Mouse (Mus musculus) inflammation-experienced regulatory T-cells, adult 6 months (primary cell): Measurements from ENCODE around the gene Dop1b. TPM values are rescaled to one million over a fixed set of nuclear protein-coding genes. Genes with fewer than 3 reads are reported as not detected.
"Not testable (repeated sequence)": the region's sequence is repeated elsewhere in the genome, so short reads cannot be mapped to it uniquely, and the experiment has no call there.

Experiments used
- ATAC-seq: one replicate; pipeline ENCODE4 v1.8.0; 2017
- polyA plus RNA-seq, 3 experiments: library from polyadenylated mRNA; unstranded; fragments of 100-300 nt; shearing (Covaris generic); gene quantifications; one replicate each; pipeline ENCODE4 v1.2.1; 2017

Dop1b gene
- polyA plus RNA-seq, 3 experiments from 2014 or later = 26.9 to 28.1 (median 28.0) TPM

- no peak for ATAC-seq
These were observed 85.5 kb downstream of the Dop1b start for GRCm38 (mm10) chr16:93797021-93797840.

DNA sequence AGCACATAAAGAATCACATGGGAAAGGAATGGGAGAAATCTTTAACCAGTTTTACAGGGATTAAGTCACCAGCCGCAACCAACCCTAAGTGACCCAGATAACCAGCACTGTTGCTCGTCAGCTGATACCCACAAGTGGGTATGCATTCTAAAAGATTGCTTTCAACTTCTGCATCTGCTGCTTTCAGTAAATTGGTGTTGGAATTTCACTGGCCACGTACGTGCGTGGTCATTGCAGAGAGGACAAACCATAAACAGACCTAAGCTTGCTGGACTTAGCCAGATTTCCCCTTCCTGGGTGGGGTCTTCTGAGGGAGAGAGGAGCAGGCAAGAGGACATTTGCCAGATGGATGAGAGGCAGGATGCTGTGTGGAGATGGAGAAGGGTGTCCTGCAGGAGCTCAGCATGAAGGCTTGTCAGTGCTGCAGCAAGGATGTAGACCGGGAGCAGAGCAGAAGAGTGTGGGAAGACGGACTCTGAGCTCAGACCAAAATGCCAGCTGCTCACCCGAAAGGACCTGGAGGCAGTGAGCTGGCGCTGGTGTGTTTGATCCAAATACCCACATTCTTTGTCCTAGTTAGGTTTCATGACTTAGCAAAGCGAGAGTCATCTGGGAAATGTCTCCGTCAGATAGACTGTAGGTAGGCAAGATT is 86.3 kb downstream of the Dop1b start:
- ATAC-seq = no peak

DNA sequence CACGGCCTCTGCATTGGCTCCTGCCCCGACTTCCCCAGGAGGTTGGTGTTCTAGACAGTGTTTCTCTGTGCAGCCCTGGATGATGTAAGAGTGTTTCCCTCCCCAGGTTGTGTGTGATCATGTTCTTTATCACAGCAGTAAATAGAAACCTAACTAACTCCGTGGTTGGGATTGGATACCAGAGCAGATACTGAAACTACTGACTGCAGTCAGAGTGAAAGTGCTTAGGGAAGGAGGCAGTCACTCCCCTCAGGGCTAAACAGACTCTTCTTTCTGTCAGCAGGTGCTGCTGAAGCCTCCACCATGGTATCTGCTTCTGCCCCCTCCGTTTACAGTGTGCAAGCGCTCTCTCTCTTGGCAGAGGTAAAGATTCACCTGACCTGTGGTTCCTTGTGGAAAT is 86.9 kb downstream of the Dop1b start:
- peak; percentile 88 for ATAC-seq

DNA sequence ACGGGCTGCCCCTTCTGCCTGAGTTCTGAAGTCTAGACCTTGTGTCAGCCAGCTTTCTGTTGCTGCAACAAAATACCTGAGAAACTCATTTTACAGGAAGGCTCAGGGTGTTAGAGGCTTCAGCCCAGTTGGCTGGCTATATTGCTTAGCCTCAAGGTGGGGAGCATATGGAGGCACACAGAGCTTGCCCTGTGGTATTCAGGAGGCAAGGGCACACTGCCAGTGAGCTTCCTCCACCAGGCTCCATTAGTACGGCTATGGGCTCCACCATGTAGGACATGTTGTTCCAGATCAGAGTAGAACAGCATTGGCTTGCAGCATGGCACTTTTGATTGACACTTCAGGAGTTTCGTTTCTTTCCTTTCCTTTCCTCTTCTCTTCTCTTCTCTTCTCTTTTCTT is 87.4 kb downstream of the Dop1b start:
- no peak for ATAC-seq

DNA sequence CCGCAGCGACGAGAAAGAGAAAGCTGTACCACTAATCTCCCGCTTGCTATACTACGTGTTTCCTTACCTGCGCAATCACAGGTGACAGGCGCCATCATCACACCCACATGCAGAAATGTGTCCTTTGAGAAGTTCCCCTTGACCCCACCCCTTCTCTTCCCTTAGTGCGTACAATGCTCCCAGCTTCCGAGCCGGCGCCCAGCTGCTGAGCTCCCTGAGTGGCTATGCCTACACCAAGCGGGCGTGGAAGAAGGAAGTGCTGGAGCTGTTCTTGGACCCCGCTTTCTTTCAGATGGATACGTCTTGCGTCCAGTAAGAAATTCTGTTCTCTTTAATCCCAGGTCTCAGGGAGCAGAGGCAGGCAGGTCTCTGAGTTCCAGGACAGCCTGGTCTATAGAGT is 88.2 kb downstream of the Dop1b start:
- ATAC-seq = no peak

- ATAC-seq = no peak
These were observed 95.5 kb downstream of the Dop1b start for GRCm38 (mm10) chr16:93807167-93807566.

DNA sequence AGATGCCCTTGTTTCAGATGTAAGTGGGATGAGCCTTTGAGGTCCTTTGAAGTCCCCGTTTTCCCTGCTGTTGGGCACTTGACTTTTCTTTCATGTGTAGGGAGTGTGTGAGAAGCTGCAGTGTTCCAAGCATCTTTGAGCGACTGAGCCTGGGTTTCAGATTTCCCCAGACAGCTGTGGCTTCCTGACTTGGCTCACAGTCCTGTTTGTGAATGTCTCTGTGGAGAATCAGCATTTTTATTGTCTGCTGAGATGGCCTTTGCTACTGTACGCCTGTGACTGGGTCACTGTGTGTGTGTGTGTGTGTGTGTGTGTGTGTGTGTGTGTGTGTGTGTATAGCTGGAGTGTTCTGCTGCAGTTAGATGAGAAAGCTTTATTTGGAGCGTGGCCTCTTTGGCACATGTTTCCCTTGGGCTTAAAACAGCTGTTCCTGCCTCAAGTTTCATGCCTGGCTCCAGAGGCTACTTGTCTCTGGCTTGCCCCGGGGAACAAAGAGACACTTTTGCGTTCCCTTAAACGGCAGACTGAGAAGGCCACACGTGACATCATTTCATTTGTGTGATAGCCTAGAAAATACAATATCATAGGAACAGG is 96.4 kb downstream of the Dop1b start:
- ATAC-seq = no peak

DNA sequence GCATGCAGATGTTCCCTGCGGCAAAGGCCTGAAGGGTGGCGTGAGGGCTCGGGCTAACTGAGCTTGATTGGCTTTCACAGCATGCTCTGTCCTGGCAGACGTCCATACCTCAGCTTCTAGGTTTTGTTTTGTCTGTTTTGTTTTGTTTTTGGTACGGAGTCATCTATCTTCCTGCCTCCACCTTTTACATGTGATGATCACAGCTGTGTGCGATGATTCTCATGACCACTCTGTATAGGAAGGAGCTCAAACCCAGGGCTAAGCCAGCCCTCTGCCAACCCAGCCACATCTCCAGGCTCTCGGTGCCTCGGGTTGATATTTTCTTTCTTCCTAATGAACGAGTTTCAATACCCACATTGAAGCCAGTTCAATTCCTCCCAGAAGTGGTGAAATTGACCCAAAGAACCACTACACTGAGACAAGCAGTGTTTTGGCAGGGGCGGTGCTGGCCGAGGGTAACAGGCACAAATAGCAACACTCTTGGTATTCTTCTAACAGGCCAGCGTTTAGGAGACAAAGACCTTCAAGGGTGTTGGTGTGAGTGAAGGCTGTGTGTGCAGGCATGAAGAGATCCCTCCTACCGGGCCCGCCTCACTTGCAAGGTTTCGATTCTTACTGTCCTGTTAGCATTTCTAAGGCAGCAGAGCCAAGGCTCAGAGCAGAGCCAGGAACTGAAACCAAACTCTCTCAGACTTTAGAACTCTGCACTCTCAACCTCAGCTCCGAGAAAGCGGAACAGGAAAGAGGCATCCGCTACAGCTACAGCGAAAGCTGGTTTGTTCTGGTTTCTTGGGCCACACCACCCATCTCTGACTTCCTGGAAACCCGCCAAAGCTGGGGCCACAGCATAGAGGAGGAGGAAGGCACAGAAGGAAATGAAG is 104.4 kb downstream of the Dop1b start:
- ATAC-seq = peak; percentile 98

- ATAC-seq = no peak
These were observed 105.2 kb downstream of the Dop1b start for GRCm38 (mm10) chr16:93816861-93817260.

DNA sequence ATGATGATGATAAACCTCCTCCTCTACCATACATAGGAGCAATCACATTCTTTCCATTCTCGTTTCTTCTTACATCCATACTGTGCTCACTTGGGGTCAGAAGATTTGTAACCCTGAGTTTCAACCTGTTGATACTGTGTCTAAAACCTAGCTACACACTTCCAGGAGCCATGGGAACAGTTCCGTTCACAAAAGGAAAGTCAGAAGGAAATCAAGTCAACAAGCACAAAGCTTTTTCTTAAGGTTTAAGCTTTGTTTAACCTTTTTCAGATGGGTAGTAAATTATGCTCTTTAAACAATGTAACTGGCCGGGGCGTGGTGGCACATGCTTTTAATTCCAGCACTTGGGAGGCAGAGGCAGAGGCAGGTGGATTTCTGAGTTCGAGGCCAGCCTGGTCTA is 105.7 kb downstream of the Dop1b start:
- ATAC-seq = no peak

GRCm38 (mm10) chr16:93818691-93819324 is 107.1 kb downstream of the Dop1b start:
- no peak for ATAC-seq

DNA sequence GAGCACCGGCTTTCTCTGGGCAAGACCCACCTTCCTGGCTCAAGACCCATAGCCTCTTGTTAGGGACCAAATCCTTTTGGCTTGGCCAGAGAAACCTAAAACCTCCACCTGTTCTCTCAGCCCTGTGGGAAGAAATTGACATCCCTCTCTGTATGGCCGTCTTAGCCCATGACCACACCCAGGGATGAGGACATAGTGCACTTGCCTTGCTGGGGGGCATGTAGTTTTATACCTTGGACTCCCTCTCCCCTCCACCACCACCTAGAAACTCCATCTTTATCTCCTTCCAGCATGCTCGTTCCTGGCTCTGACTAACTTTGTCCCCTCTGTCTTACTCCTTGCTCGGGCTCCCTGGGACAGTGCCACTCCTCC is 107.6 kb downstream of the Dop1b start:
- no peak for ATAC-seq

DNA sequence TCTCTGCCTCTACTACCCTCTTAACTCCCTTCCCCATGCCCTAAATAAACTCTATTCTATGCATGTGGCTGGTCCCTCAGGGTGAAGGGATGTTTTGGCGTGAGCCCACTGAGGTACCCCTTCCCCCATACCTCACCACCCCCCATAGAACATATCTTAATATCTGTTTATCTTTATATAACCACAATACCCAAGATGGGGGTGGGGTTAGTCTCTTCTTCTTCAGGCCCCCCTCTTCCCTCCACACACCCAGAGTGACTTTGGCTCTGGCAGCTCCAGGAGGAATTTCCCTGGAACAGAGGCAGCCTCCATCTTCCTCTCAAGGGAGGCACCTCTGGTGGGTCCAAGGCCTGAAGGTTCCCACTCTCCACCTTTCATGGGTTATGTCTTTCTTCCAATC is 108.3 kb downstream of the Dop1b start:
- ATAC-seq = no peak

GRCm38 (mm10) chr16:93821706-93822105 is 110.0 kb downstream of the Dop1b start:
- no peak for ATAC-seq

DNA sequence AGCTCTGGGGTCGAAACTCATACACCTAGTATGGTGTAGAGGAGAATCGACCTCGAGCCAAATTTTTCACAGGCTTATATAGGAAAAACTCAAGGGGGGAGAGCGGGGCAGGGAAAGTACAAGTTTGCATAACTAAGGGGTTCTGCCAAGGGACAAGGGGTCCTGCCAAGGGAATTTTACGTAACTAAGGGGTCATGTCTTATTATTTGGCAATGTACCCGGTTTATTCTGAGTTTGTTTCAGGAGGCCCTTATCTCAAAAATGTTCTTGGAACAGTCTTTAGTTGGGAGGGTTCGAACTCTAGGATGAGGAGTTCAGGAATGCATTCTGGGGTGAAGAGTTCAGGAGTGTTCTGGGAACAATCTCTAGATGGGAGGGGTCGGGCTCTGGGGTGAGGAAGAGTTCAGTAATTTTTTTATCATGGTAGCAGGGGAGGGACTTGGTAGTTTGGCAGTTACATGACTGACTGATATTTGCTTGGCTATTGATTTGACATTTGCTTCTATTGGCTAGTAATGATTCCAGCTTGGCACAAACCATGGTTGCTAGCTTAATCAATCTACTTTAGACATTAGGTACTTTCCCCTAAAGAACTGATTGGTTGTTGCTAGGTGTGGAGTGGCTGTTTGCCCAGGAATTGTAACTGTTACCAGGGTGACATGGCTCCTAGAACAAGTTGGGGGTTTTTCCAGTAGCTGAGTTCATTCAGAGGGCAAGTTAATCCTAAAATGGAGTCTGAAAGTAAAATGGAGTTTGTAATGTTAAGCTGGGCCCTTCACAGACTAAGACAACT is 110.9 kb downstream of the Dop1b start:
- not testable (repeated sequence) for ATAC-seq

GRCm38 (mm10) chr16:93824799-93825198 is 113.1 kb downstream of the Dop1b start:
- ATAC-seq = no peak

DNA sequence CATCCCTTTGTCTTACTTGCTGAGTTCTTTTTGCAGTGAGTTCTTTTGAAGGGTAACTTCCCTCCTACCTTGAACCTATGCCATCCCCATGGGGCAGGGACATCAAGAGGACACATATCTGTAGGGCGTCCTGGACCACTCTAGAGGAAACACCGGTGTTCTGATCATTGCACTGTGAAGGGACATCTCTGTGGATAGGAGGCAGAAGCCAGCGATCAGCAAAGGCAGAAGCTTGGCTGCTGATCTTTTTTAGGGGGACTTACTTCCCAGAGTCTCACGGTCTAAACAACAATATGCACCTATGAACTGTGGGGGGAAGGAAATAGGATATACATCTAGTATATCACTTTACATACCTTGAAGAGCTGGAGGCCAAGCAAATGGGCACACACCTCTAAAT is 113.8 kb downstream of the Dop1b start:
- no peak for ATAC-seq

DNA sequence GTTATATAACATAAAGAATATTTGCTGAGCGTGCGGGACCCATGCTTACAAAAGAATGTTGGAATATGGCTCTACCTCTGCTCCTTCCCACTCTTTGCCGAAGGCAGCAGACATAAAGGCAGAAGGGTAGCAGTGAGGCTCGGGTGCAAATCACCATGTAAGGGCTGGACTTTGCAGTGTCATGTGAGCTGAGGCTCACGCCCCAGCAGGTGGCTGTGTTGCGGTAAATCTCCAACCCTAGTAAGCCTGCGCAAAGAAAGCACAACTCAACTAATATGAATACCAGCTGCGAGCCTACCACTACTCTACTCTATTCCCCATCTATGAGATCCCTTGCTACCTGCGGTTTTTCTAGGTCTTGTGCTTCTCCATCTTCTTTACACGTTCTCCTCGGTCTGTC is 114.3 kb downstream of the Dop1b start:
- ATAC-seq = no peak

- not testable (repeated sequence) for ATAC-seq
These were observed 114.8 kb downstream of the Dop1b start for GRCm38 (mm10) chr16:93826478-93826877.

GRCm38 (mm10) chr16:93826909-93827308 is 115.2 kb downstream of the Dop1b start:
- no peak for ATAC-seq

GRCm38 (mm10) chr16:93829526-93829925 is 117.8 kb downstream of the Dop1b start:
- no peak for ATAC-seq

- no peak for ATAC-seq
These were observed 118.4 kb downstream of the Dop1b start for GRCm38 (mm10) chr16:93830071-93830470.
